Mouse (Mus musculus) limb, embryonic 14.5 days (tissue): ENCODE measurements around the gene Slc25a34. TPM values are rescaled to one million over a fixed set of nuclear protein-coding genes. Genes with fewer than 3 reads are reported as not detected.

ENCODE experiments used
- ATAC-seq: fragments of 200-750 bp; cut with Nextera tagmentation; 2 replicates; pipeline ENCODE4 v1.8.0; 2017; ENCODE audit warnings: low read depth, moderate number of reproducible peaks, moderate TSS enrichment; ENCODE audit not compliant: low FRiP score
- DNase-seq: peaks from one replicate; pipeline ENCODE4 v3.0.0-alpha.2; 2015; ENCODE audit warnings: low spot score
- H3K27ac ChIP-seq: fragments of 300-500 bp; sonication (generic); replicated peaks from 2 replicates; pipeline ENCODE4 v1.5.1; 2014; ENCODE audit warnings: low read depth, mild to moderate bottlenecking, low read length, moderate library complexity, mixed read lengths
- H3K27me3 ChIP-seq: fragments of 300-500 bp; sonication (generic); 2 replicates; pipeline ENCODE4 v1.6.1; 2014; ENCODE audit warnings: low read length, mixed read lengths; ENCODE audit not compliant: control insufficient read depth, insufficient read depth
- H3K36me3 ChIP-seq: fragments of 300-500 bp; sonication (generic); 2 replicates; pipeline ENCODE4 v1.6.1; 2014; ENCODE audit warnings: mild to moderate bottlenecking, low read length, moderate library complexity, mixed read lengths; ENCODE audit not compliant: control insufficient read depth, insufficient read depth
- H3K4me1 ChIP-seq: fragments of 300-500 bp; sonication (generic); 2 replicates; pipeline ENCODE4 v1.6.1; 2014; ENCODE audit warnings: antibody characterized with exemption, low read length, mixed read lengths; ENCODE audit not compliant: control insufficient read depth, insufficient read depth
- H3K4me2 ChIP-seq: fragments of 300-500 bp; sonication (generic); replicated peaks from 2 replicates; pipeline ENCODE4 v1.6.1; 2014; ENCODE audit warnings: low read depth, mild to moderate bottlenecking, low read length, moderate library complexity; ENCODE audit not compliant: severe bottlenecking
- H3K4me3 ChIP-seq: fragments of 300-500 bp; sonication (generic); replicated peaks from 2 replicates; pipeline ENCODE4 v1.5.1; 2014; ENCODE audit warnings: low read length
- H3K9ac ChIP-seq: fragments of 300-500 bp; sonication (generic); 2 replicates; pipeline ENCODE4 v1.6.1; 2014; ENCODE audit warnings: mild to moderate bottlenecking, low read depth, low read length, moderate library complexity; ENCODE audit not compliant: severe bottlenecking
- H3K9me3 ChIP-seq: fragments of 300-500 bp; sonication (generic); 2 replicates; pipeline ENCODE4 v1.6.1; 2016; ENCODE audit warnings: low read length; ENCODE audit not compliant: control insufficient read depth
- POLR2A ChIP-seq: fragments of 200-500 bp; IDR thresholded peaks from 2 replicates; pipeline ENCODE4 v1.8.0; 2012; ENCODE audit warnings: inconsistent platforms, mild to moderate bottlenecking, moderate library complexity, borderline replicate concordance; ENCODE audit not compliant: insufficient read depth, insufficient read length; ENCODE audit errors: extremely low read depth
- WGBS: fragments of 180-500 bp; shearing (Covaris S2); extraction: QIAGEN DNeasy Blood & Tissue Kit; methylation state at CpG from one replicate; pipeline ENCODE4 v1.1.7; 2014; 5-methylcytosine and 5-hydroxymethylcytosine counted together
- polyA plus RNA-seq, 2 experiments: library from polyadenylated mRNA; depleted of rRNA in 1 of 2; stranded (reverse) in 1 of 2; unstranded in 1 of 2; fragments of >200 nt; fragmentation: Nextera tagmentation in 1 of 2; extraction: Ambion mirVana in 1 of 2; gene quantifications; 2 replicates each; pipeline versions ENCODE4 v1.2.1 to v1.2.3; 2012 to 2014

The Slc25a34 gene
- polyA plus RNA-seq (2012; rRNA removed) (0.16 and 0.26 TPM in 2 replicates), polyA plus RNA-seq (2014; fragmentation: Nextera tagmentation; extraction: Ambion mirVana) (not detected in 2 replicates)

GRCm38 (mm10) chr4:141623666-141624065 is at the start of gene Slc25a34:
Gene Slc25a34 (minus strand): TSS chr4:141623821.
- no peak for DNase-seq
- H3K4me3 ChIP-seq, result no peak within 1 kb of the TSS
- no peak within 1 kb of the TSS for H3K27ac ChIP-seq
- 0% methylated on average over 1 of the region's 1 CpGs for WGBS
- no peak within 1 kb of the TSS for H3K4me2 ChIP-seq
- no peaks in the 10 kb centered on the region for H3K9me3 ChIP-seq
- H3K9ac ChIP-seq, result no peak within 1 kb of the TSS
- ATAC-seq, result no peak
- TF ChIP-seq POLR2A, result no peak
- H3K27me3 ChIP-seq, result no peaks in the 10 kb centered on the region
- 0 out of 2 replicates have a peak, but pooled peaks cover 3% of the 10 kb centered on the region for H3K4me1 ChIP-seq
- H3K36me3 ChIP-seq, result peaks cover 37% of the 10 kb centered on the region

GRCm38 (mm10) chr4:141672325-141672724 is 48.7 kb upstream of the Slc25a34 start:
- H3K36me3 ChIP-seq, result no peaks in the 10 kb centered on the region
- no peak for TF ChIP-seq POLR2A
- ATAC-seq (no peak), DNase-seq (no peak)
- H3K9me3 ChIP-seq, result no peaks in the 10 kb centered on the region
- no peaks in the 10 kb centered on the region for H3K4me1 ChIP-seq
- H3K27me3 ChIP-seq, result no peaks in the 10 kb centered on the region
- WGBS, result 77% methylated on average over 13 of the region's 13 CpGs
- H3K27ac ChIP-seq, result no peak overlapping the region
- H3K9ac ChIP-seq, result no peak overlapping the region
- no peak overlapping the region for H3K4me3 ChIP-seq
- H3K4me2 ChIP-seq, result no peak overlapping the region

GRCm38 (mm10) chr4:141671389-141671788 is 47.8 kb upstream of the Slc25a34 start:
- Histone ChIP-seq H3K4me1 (no peaks in the 10 kb centered on the region), H3K27me3 (no peaks in the 10 kb centered on the region), H3K9me3 (no peaks in the 10 kb centered on the region), H3K4me2 (no peak overlapping the region), H3K36me3 (no peaks in the 10 kb centered on the region), H3K27ac (no peak overlapping the region), H3K9ac (0 out of 2 replicates have a peak overlapping the region, but pooled peaks have one; percentile 21), H3K4me3 (no peak overlapping the region)
- ATAC-seq (no peak), DNase-seq (peak; percentile 20)
- WGBS, result 64% methylated on average over 4 of the region's 4 CpGs
- TF ChIP-seq POLR2A, result no peak

- H3K4me3 ChIP-seq, result no peak overlapping the region
- DNase-seq (no peak), ATAC-seq (no peak)
- H3K36me3 ChIP-seq, result no peaks in the 10 kb centered on the region
- no peak for TF ChIP-seq POLR2A
- no peak overlapping the region for H3K9ac ChIP-seq
- H3K27ac ChIP-seq, result no peak overlapping the region
- no peaks in the 10 kb centered on the region for H3K9me3 ChIP-seq
- no peaks in the 10 kb centered on the region for H3K27me3 ChIP-seq
- WGBS, result 69% methylated on average over 18 of the region's 18 CpGs
- no peak overlapping the region for H3K4me2 ChIP-seq
- no peaks in the 10 kb centered on the region for H3K4me1 ChIP-seq
Measured at GRCm38 (mm10) chr4:141669898-141670712, 46.5 kb upstream of the Slc25a34 start.

- DNase-seq, result no peak
- Histone ChIP-seq H3K27ac (peak within 1 kb of the TSS; percentile 75), H3K27me3 (no peaks in the 10 kb centered on the region), H3K4me2 (peak within 1 kb of the TSS; percentile 90), H3K4me1 (peaks cover 8% of the 10 kb centered on the region), H3K36me3 (peaks cover 16% of the 10 kb centered on the region), H3K9ac (peak within 1 kb of the TSS; percentile 91), H3K9me3 (no peaks in the 10 kb centered on the region), H3K4me3 (peak within 1 kb of the TSS; percentile 82)
- WGBS, result 66% methylated on average over 8 of the region's 8 CpGs
- ATAC-seq, result no peak
- no peak for TF ChIP-seq POLR2A
Measured at GRCm38 (mm10) chr4:141664799-141665198, 41.2 kb upstream of the Slc25a34 start, which contains the start of gene Plekhm2. Gene Plekhm2 (minus strand): TSS chr4:141664899.
